Mouse (Mus musculus) lung, postnatal 4 days (tissue): ENCODE results near the gene Sox18.
A peak's percentile ranks its signal among the peaks of the same experiment; 100 is the strongest.

Experiments
- DNase-seq, 2 experiments: peaks; one replicate each; pipeline ENCODE4 v3.0.0; 2021

The Sox18 gene

DNA sequence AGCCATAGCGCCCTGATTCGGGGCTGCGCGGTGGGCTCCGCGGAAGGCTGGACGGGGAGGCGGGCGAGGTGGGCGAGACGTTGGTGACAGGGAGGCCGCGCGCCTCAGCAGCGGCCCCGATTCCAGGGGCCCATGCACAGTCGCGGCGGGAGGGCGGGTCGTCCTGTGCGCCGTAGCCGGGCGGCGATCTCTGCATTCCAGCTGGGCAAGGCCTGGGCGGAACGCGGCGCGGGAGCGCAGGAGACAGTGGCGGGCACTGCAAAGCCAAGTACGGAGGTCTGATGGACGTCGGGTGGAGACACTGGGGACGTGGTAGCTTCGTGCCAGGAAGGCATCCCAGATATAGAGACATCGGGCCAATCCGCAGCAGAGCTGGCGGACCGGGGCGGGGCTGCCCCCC lies at the start of gene Sox18:
Gene Sox18 (minus strand): TSS at position 315 of the 400 bp plus-strand sequence.
- DNase-seq, result peak; percentile 75 to 83

GRCm38 (mm10) chr2:181721200-181721599 lies 49.8 kb upstream of the Sox18 start:
- no peak for DNase-seq

GRCm38 (mm10) chr2:181720061-181720460 lies 48.6 kb upstream of the Sox18 start:
- no peak for DNase-seq

DNA sequence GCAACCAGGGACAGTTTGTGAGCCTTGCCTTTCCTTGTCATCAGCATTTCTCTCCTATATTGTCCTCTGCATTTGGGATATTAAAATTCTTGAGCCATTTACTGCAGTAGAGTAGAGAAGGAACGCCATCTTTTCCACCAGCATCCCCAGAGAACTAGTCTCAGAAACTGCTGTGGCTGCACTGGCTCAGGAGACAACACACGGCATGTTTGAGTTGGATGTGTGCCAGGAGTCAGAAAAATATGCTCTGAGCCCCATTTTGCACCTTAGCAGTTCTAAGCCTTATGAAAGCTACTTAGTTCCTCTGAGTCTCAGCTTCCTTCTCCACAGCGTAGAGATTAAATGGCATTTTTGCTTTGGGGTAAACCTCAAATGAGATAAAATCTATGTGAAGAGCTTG lies 45.6 kb upstream of the Sox18 start:
- DNase-seq, result no peak

DNA sequence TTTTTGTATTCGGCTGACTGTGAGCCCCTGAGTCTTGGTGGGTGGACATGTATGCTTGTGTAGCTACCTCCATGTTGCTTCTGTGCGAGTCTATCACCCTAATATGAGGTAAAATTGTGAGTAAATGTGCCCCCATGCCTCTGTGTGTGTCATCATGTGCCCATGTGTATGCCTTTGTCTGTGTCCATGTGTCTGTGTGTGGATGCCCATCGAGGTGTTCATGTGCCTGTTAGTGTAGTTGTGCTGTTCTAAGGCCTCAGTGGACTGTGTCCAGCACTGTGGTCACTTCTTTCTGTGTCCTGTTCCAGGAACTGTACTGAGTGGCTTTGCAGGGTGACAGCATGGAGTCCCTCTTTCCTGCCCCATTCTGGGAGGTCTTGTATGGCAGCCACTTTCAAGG lies 43.9 kb upstream of the Sox18 start:
- no peak for DNase-seq

DNA sequence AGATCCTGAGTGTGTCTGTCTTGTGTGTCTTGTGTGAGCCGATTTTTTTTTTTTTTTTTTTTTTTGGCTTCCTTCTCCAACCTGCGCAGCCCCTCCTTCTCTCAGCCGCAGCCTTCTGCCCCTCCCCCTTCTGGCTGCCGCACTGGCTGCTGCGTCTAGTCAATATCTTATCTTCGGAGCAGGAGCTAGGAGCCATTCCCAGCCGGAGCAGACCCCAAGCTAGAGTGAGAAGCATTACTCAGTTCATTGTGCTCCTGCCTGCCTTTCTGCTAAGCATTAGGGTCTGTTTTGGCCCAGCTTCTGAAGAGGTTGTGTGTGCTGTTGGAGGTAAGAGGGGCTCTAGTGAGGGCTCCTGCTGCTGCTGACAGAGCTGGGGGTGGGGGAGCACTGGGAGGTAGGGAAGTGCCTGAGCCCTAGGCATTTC lies 43.5 kb upstream of the Sox18 start, which contains the start of gene Oprl1:
Gene Oprl1 (plus strand): TSS at position 114 of the 424 bp plus-strand sequence.
- no peak for DNase-seq

- DNase-seq, result no peak
Observed at GRCm38 (mm10) chr2:181713749-181714148, 42.3 kb upstream of the Sox18 start.

DNA sequence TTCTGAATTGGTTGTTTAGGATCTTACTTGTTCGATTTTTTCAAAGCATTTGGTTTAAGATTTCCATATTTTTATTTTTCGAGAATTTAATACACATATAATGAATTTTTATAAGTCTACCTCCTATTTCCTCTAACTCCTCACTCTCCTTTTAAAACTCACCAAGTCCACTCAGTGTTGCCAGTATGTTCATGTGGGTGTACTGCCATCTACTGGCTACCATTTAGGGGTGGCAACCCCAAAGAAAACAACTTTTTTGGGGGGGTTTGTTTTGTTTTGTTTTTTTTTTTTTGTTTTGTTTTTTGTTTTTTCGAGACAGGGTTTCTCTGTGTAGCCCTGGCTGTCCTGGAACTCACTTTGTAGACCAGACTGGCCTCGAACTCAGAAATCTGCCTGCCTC lies 35.2 kb upstream of the Sox18 start:
- DNase-seq, result no peak

DNA sequence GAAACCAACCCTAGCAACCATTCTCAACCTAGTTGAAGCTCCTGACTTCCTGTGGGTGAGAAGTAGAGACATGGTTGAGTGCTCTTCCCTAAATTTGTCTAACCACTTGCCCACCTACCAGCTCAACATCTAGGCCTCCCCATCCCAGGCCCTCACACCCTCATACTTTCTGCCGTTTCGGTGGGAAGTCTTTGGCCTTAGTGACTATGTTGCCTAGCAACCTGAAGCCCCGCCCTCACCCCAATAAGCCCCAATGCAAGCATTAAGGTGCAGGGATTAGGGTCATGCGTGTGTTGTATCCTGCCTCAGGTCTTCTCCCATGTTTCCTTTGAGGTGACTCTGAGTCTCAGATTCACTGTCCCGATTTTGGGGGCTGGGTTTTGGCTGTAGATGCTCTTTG lies 26.8 kb upstream of the Sox18 start, which contains the start of gene Lkaaear1:
Gene Lkaaear1 (minus strand): TSS at position 202 of the 400 bp plus-strand sequence.
- DNase-seq, result no peak

- no peak for DNase-seq
Observed at GRCm38 (mm10) chr2:181696801-181697420, 25.5 kb upstream of the Sox18 start.

- DNase-seq, result no peak
Observed at GRCm38 (mm10) chr2:181695776-181696175, 24.3 kb upstream of the Sox18 start.

GRCm38 (mm10) chr2:181694581-181694980 lies 23.1 kb upstream of the Sox18 start:
- no peak for DNase-seq

DNA sequence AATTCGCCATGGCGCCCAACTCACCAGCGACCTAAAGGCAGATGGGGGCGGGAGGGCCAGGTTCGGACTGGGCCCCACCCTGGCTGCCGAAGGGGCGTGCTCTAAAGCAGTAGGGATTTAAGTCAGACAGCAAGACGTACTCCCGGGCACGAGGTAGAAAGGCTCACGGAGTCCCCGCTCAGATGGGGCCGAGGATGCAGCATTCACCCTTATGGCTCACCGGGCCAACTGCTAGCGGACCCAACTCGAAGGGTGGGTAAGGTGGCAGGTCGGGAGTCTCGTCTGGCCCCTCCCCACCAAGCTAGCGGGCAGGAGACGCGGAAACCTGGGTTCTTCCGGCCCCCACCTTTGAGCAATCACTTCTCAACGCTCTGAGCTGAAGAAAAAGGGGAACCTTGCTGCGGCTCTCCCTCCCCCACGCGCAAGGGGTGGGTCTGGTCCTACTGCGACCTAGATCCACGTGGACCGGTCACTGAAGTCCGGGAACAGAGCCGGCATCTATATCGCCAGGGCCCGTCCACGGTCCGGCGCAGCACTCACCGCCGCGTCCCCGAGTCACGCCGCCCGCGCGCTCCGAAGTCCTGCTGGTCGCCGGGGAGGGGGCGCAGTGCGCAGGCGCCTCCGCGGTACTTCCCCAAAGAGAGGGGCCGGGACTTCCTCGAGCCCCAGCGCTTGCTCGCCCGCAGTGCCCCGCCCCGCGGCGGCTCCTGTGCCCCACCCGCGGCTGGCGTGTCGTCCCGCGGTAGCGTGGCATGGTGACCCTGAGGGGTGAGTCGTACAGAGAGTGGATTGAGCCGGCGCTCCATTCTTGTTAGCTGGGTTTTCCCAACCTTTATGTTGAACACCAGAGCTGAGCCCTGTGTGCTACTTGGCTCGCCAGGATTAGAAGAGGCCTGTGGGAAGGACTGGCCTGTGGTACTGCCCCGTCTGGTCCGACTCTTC lies 22.2 kb upstream of the Sox18 start, which contains the start of gene Rgs19:
Gene Rgs19 (minus strand): TSS at position 639 of the 942 bp plus-strand sequence.
- DNase-seq, result peak; percentile 89 to 93

- DNase-seq, result no peak
Observed at GRCm38 (mm10) chr2:181692304-181692703, 20.9 kb upstream of the Sox18 start.

GRCm38 (mm10) chr2:181691571-181691970 lies 20.1 kb upstream of the Sox18 start:
- DNase-seq, result no peak

DNA sequence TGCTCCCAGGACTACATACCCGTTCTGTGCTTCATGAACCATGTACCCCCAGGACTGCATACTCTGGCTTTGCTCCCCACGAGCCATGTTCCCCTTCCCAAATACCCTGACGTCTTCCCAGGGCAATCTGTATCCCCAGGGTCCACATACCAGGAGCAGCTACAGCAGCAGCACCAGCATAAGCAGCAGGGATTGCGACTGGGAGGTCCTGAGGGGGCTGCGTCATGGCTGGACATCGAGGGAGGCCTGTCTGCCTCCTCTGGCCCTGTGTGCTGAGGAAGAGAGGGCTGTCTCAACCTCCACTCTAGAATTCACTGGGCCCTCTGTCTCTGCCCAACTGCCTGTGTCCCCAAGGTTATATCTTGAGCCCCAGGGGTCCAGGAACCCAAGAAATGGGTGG lies 19.6 kb upstream of the Sox18 start:
- DNase-seq, result no peak

DNA sequence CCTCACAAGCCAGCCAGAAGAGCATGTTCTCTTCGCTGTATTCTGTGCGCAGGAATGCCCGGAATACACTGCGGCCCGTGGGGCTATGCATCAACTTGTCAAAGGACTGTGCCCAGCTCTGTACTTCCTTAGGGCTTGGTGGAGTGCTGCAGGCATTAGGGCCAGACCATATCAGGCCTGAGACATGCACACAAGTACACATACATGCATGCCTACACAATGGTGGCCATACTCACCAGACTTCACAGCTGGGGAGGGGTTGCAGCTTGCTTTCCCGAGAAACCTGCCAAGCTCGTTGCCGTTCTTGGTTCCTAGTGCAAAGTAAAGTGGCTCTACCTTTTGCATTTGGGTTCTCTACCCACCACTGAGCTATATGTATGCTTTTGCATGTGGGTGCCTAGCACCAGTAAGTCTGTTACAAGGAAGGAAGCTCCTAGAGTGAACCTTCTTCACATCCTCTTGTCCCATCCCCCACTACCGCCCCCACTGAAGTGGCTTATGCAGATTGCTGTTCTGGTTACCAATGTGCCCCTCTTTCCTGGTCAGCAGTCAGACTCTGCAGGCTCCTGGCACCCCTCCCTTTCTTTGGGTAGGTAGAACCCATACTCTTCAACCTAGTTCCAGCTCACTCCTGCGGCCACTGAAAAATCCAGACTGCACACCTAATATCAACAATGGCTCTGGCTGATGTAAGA lies 18.2 kb upstream of the Sox18 start:
- no peak for DNase-seq

- no peak for DNase-seq
Observed at GRCm38 (mm10) chr2:181687586-181687985, 16.1 kb upstream of the Sox18 start.

GRCm38 (mm10) chr2:181685686-181686085 lies 14.2 kb upstream of the Sox18 start:
- no peak for DNase-seq

DNA sequence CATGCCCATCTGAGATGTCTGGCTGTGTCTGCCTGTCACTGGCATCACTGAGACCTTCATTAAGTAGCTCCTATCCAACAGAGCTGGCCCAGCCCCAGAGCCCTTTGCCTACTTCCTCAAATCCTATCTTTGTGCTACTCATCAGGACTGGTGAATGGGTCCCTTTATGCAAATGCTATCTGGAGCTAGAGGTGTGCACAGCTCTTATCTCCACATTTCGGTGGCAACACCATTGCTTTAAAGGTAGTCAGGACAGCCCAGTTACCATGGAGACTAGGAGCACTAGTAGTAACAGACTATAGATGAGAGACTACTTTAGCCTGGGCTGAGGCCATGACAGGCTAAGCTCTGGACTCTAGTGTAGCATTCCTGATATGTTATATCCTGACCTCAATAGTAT lies 13.3 kb upstream of the Sox18 start:
- DNase-seq, result no peak

DNA sequence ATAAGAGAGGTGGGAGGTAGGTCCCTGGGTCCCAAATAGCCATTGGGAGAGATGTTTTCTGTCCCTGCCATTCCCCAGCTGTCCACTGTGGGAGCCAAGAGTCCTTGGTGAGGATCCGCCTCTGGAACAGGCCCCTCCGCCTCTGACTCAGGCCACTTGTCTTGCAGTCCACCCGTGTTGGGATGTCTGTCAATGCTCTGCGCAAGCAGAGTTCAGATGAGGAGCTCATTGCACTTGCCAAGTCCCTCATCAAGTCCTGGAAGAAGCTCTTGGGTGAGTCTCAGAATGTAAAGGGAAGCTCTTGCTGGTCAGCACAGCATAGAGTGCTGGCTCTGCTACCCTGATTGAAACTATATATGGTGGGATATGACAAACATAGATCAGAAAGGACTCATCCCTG lies 11.9 kb upstream of the Sox18 start:
- DNase-seq, result no peak

DNA sequence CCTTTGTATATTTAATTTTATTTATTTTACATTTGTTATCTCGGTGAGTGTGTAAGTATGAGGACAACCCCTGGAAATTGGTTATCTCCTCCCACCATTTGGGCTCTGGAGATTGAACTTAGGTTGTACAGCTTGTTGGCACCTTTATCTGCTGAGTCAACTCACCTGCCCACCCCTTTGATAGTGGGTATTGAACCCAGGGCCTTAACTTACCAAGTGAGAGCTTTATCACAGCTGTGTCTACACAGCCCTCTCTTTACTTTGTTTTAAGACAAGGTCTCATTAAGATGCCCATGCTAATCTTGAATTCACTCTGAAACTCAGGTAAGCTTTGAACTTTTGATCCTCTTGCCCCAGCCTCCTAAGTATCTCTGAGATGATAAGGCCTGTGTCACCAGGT lies 10.5 kb upstream of the Sox18 start:
- no peak for DNase-seq

- DNase-seq, result no peak
Observed at GRCm38 (mm10) chr2:181680716-181681117, 9.3 kb upstream of the Sox18 start.
